Mouse (Mus musculus) CH12.LX (cell line): Measurements from ENCODE around the gene Ace. TPM values are rescaled to one million over a fixed set of nuclear protein-coding genes. Genes with fewer than 3 reads are reported as not detected.

Source experiments
- DNase-seq: peaks from one replicate; pipeline ENCODE4 v3.0.0-alpha.2; 2013; ENCODE audit errors: extremely low read depth
- H3K27ac ChIP-seq: 2 replicates; pipeline ENCODE4 v1.5.1; 2012; ENCODE audit warnings: low read depth, mild to moderate bottlenecking, control low read depth, moderate library complexity; ENCODE audit not compliant: insufficient read depth
- H3K27me3 ChIP-seq: replicated peaks from 2 replicates; pipeline ENCODE3; 2012; ENCODE audit warnings: inconsistent platforms
- H3K36me3 ChIP-seq, 2 experiments: replicated peaks in 1 of 2; 2 replicates each; pipeline versions ENCODE3 to v1.6.1; 2012; ENCODE audit warnings: inconsistent platforms in 1 of 2, low read length in 1 of 2, mild to moderate bottlenecking in 1 of 2, mixed read lengths in 1 of 2, moderate library complexity in 1 of 2; ENCODE audit not compliant: control insufficient read depth in 1 of 2, insufficient read depth in 1 of 2
- H3K4me1 ChIP-seq, 2 experiments: 2 replicates each; pipeline ENCODE4 v1.6.1; 2012; ENCODE audit warnings: inconsistent platforms in 1 of 2, moderate library complexity in 1 of 2; ENCODE audit not compliant: insufficient read depth in 2 of 2, control insufficient read depth in 1 of 2
- H3K4me2 ChIP-seq: 2 replicates; pipeline ENCODE4 v1.6.1; 2012; ENCODE audit warnings: low read depth, mild to moderate bottlenecking, control low read depth; ENCODE audit not compliant: poor library complexity, insufficient read depth, severe bottlenecking
- H3K4me3 ChIP-seq, 3 experiments: fragments of 150-350 bp in 1 of 3; sonication (generic) in 1 of 3; replicated peaks in 1 of 3; 2 replicates each; pipeline versions ENCODE3 to v1.5.1; 2011 to 2012; ENCODE audit warnings: low read depth in 2 of 3, low read length in 2 of 3, mild to moderate bottlenecking in 2 of 3, moderate library complexity in 2 of 3, control low read depth in 1 of 3, improper control_type of control experiment in 1 of 3, inconsistent platforms in 1 of 3, mixed read lengths in 1 of 3; ENCODE audit not compliant: poor library complexity in 1 of 3
- H3K79me2 ChIP-seq: replicated peaks from 2 replicates; pipeline ENCODE4 v1.6.1; 2012; ENCODE audit warnings: mild to moderate bottlenecking, moderate library complexity; ENCODE audit not compliant: control insufficient read depth, poor library complexity, insufficient read depth, severe bottlenecking; ENCODE audit errors: extremely low read depth
- H3K9ac ChIP-seq: 2 replicates; pipeline ENCODE4 v1.6.1; 2012; ENCODE audit warnings: low read depth, mild to moderate bottlenecking, control low read depth, moderate library complexity; ENCODE audit not compliant: insufficient read depth
- H3K9me3 ChIP-seq: replicated peaks from 2 replicates; pipeline ENCODE3; 2012; ENCODE audit warnings: low read length, inconsistent platforms, mixed read lengths
- BHLHE40 ChIP-seq: IDR thresholded peaks from 2 replicates; pipeline ENCODE4 v1.6.1; 2011; ENCODE audit warnings: mild to moderate bottlenecking, low read depth, low read length, improper control_type of control experiment
- CHD1 ChIP-seq: IDR thresholded peaks from 2 replicates; pipeline ENCODE4 v1.6.1; 2012; ENCODE audit warnings: low read depth, low read length, improper control_type of control experiment, inconsistent platforms
- ELF1 ChIP-seq: IDR thresholded peaks from 2 replicates; pipeline ENCODE4 v1.6.1; 2014; ENCODE audit warnings: low read depth, mild to moderate bottlenecking, inconsistent platforms, low read length, improper control_type of control experiment
- EP300 ChIP-seq: IDR thresholded peaks from 2 replicates; pipeline ENCODE4 v1.6.1; 2011; ENCODE audit warnings: low read length, improper control_type of control experiment
- GABPA ChIP-seq: IDR thresholded peaks from 2 replicates; pipeline ENCODE4 v1.6.1; 2012; ENCODE audit warnings: low read depth, low read length, improper control_type of control experiment, inconsistent platforms; ENCODE audit not compliant: insufficient replicate concordance
- HCFC1 ChIP-seq: IDR thresholded peaks from 2 replicates; pipeline ENCODE4 v1.6.1; 2012; ENCODE audit warnings: low read depth, mild to moderate bottlenecking, inconsistent platforms, low read length, improper control_type of control experiment
- JUND ChIP-seq: conservative IDR thresholded peaks from 2 replicates; pipeline ENCODE4 v1.6.1; 2011; ENCODE audit warnings: low read depth, low read length, improper control_type of control experiment
- KAT2A ChIP-seq: IDR thresholded peaks from 2 replicates; pipeline ENCODE4 v1.6.1; 2012; ENCODE audit warnings: low read length, improper control_type of control experiment, inconsistent platforms; ENCODE audit not compliant: insufficient replicate concordance
- MAZ ChIP-seq: IDR thresholded peaks from 2 replicates; pipeline ENCODE4 v1.6.1; 2012; ENCODE audit warnings: low read depth, mild to moderate bottlenecking, inconsistent platforms, low read length, improper control_type of control experiment, moderate library complexity
- MEF2A ChIP-seq: IDR thresholded peaks from 2 replicates; pipeline ENCODE4 v1.6.1; 2014; ENCODE audit warnings: low read depth, mild to moderate bottlenecking, inconsistent platforms, low read length, improper control_type of control experiment, borderline replicate concordance
- NRF1 ChIP-seq: IDR thresholded peaks from 2 replicates; pipeline ENCODE4 v1.6.1; 2014; ENCODE audit warnings: low read depth, mild to moderate bottlenecking, inconsistent platforms, low read length, improper control_type of control experiment, moderate library complexity
- RAD21 ChIP-seq: IDR thresholded peaks from 2 replicates; pipeline ENCODE4 v1.6.1; 2011; ENCODE audit warnings: low read depth, mild to moderate bottlenecking, low read length, improper control_type of control experiment, moderate library complexity
- TBP ChIP-seq: conservative IDR thresholded peaks from 2 replicates; pipeline ENCODE4 v1.6.1; 2011; ENCODE audit warnings: low read depth, low read length, improper control_type of control experiment
- UBTF ChIP-seq: IDR thresholded peaks from 2 replicates; pipeline ENCODE4 v1.6.1; 2012; ENCODE audit warnings: low read depth, mild to moderate bottlenecking, inconsistent platforms, low read length, improper control_type of control experiment, moderate library complexity
- USF1 ChIP-seq: IDR thresholded peaks from 2 replicates; pipeline ENCODE4 v1.6.1; 2014; ENCODE audit warnings: low read depth, mild to moderate bottlenecking, inconsistent platforms, low read length, improper control_type of control experiment
- ZC3H11A ChIP-seq: IDR thresholded peaks from 2 replicates; pipeline ENCODE4 v1.6.1; 2012; ENCODE audit warnings: low read depth, mild to moderate bottlenecking, inconsistent platforms, low read length, improper control_type of control experiment
- ZKSCAN1 ChIP-seq: IDR thresholded peaks from 2 replicates; pipeline ENCODE4 v1.6.1; 2012; ENCODE audit warnings: low read depth, inconsistent platforms, low read length, improper control_type of control experiment, borderline replicate concordance
- ZMIZ1 ChIP-seq: IDR thresholded peaks from 2 replicates; pipeline ENCODE4 v1.6.1; 2012; ENCODE audit warnings: low read depth, mild to moderate bottlenecking, inconsistent platforms, low read length, improper control_type of control experiment
- dilution Hi-C: fragments of 300-500 bp; cut with MboI; formaldehyde crosslinking; loops from 2 replicates; pipeline ENCODE4 v1.14.3; 2020; ENCODE audit warnings: low sequenced_read_pairs; ENCODE audit not compliant: extremely low pct_unique_long_range_greater_than_20kb, extremely low pct_ligation_motif_present
- in situ Hi-C: fragments of 300-500 bp; cut with MboI; formaldehyde crosslinking; loops from 3 replicates; pipeline ENCODE4 v1.14.3; 2019; ENCODE audit warnings: low sequenced_read_pairs, low pct_ligation_motif_present, low pct_unique_long_range_greater_than_20kb, mixed read lengths
- polyA plus RNA-seq: library from polyadenylated mRNA; unstranded; fragments of >175 nt; gene quantifications from 2 replicates; pipeline ENCODE4 v1.2.1, GENCODE M21; 2012; ENCODE audit warnings: low read depth; ENCODE audit not compliant: insufficient read length
- total RNA-seq, 2 experiments: library from RNA; depleted of rRNA; stranded (reverse); fragments of 300-350 nt in 1 of 2; fragments of >200 nt in 1 of 2; gene quantifications; 2 replicates each; pipeline ENCODE4 v1.2.3; 2012 to 2014

The Ace gene
- total and polyA plus RNA-seq, 3 experiments, result 0.08 TPM; not detected in 2

DNA sequence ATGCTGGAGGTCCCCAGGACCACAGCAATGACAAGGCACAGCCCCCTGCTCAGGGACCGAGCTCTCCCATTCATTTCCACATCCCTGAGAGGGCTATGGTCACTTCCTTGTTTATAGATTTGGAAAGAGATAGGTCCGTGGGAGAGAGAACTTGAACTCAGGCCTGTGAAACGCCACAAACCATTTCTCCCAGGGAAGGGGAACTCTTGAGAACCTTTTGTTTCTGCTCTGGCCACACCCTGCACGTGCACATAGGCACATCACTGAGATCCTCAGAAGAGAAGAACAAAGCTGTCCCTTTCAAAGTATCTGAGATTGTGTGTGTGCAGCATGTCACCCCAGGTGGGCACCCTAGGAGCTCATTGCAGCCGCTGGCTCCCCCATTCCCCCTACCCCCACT, 10.9 kb downstream of the Ace start:
- no peak overlapping the region for H3K4me3 ChIP-seq
- no peak overlapping the region for H3K27ac ChIP-seq
- peaks cover 92% of the 10 kb centered on the region for H3K27me3 ChIP-seq
- no peaks in the 10 kb centered on the region for H3K4me1 ChIP-seq
- no peak for DNase-seq
- no peaks in the 10 kb centered on the region for H3K79me2 ChIP-seq
- TF ChIP-seq GABPA (no peak), ZKSCAN1 (no peak), ELF1 (no peak), ZC3H11A (no peak), UBTF (no peak), EP300 (no peak), BHLHE40 (peak; percentile 13; the same call in 1 of the 2 replicates)
- TF ChIP-seq, all 38 proteins: peak for 1
- H3K4me2 ChIP-seq, result no peak overlapping the region
- dilution Hi-C loops, result no loop called here
- no peaks in the 10 kb centered on the region for H3K36me3 ChIP-seq
- in situ Hi-C loops, result no loop called here
- no peaks in the 10 kb centered on the region for H3K9me3 ChIP-seq
- no peak overlapping the region for H3K9ac ChIP-seq

DNA sequence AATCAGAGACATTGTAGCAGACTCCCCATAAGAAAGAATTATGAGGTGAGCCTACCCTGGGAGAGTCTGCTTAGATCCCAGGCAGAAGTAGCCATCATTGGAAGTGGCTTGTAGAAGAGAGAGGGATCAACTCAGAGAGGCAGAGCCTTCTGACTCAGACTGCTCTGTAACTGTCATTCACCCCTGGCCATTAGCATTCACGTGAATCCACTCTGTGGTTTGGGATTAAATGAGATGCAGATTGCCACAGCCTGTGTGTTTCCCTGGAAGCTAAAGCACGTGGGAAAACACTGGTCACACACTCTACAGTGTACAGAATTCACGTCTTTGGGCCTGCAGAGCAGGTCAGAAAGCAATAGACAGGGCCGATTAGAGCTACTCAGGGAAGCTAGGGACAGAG, 16.7 kb downstream of the Ace start:
- Histone ChIP-seq H3K27me3 (peaks cover 85% of the 10 kb centered on the region), H3K36me3 (no peaks in the 10 kb centered on the region), H3K4me2 (no peak overlapping the region), H3K4me1 (no peaks in the 10 kb centered on the region), H3K9me3 (peaks cover 5% of the 10 kb centered on the region), H3K9ac (no peak overlapping the region), H3K27ac (no peak overlapping the region), H3K4me3 (no peak overlapping the region), H3K79me2 (no peaks in the 10 kb centered on the region)
- in situ Hi-C loops (no loop called here), dilution Hi-C loops (no loop called here)
- TF ChIP-seq BHLHE40, result no peak
- TF ChIP-seq TBP, result no peak
- no peak for DNase-seq

- Histone ChIP-seq H3K9me3 (peaks cover 6% of the 10 kb centered on the region), H3K79me2 (no peaks in the 10 kb centered on the region), H3K27ac (no peak overlapping the region), H3K27me3 (peaks cover 83% of the 10 kb centered on the region), H3K4me2 (no peak overlapping the region), H3K4me3 (no peak overlapping the region), H3K9ac (no peak overlapping the region), H3K36me3 (no peaks in the 10 kb centered on the region), H3K4me1 (no peaks in the 10 kb centered on the region)
- dilution Hi-C loops (no loop called here), in situ Hi-C loops (no loop called here)
- TF ChIP-seq MAZ, result no peak
- TF ChIP-seq CHD1, result no peak
- TF ChIP-seq HCFC1, result no peak
- TF ChIP-seq ZKSCAN1, result no peak
- TF ChIP-seq USF1, result no peak
- TF ChIP-seq ZMIZ1, result no peak
- no peak for TF ChIP-seq KAT2A
- no peak for TF ChIP-seq MEF2A
- TF ChIP-seq NRF1, result no peak
- TF ChIP-seq JUND, result no peak
- no peak for TF ChIP-seq RAD21
- no peak for DNase-seq
Measured at GRCm38 (mm10) chr11:105987446-105987845, 19.7 kb downstream of the Ace start.
